Mouse (Mus musculus) gastrocnemius, adult 18-20 months (tissue): Measurements from ENCODE around the gene Zfp219. TPM values are rescaled to one million over a fixed set of nuclear protein-coding genes. Genes with fewer than 3 reads are reported as not detected.

Experiments
- total RNA-seq, 2 experiments: library from RNA; stranded (reverse); gene quantifications; 2 replicates each; pipeline ENCODE4 v1.2.3; 2021

Zfp219 gene
- total RNA-seq, 2 experiments from 2014 or later: 11.1 to 14.4 TPM

Other genes starting within 250 kb of the Zfp219 start
- not detected for gene Ang4, start 247.1 kb downstream of the Zfp219 start, total RNA-seq
- gene AY358078, start 220.7 kb downstream of the Zfp219 start, total RNA-seq: not detected
- gene Ear6, start 167.0 kb downstream of the Zfp219 start, total RNA-seq: not detected
- 10 to 100 TPM; 12.2 to 19.5 TPM for gene Mettl17, start 135.9 kb downstream of the Zfp219 start, total RNA-seq
- gene Slc39a2, start 127.8 kb downstream of the Zfp219 start, total RNA-seq: under 1 TPM; 0.33 to 0.57 TPM
- 1,000 to 10,000 TPM; 1,941 to 1,973 TPM for gene Ndrg2, start 106.6 kb downstream of the Zfp219 start, total RNA-seq
- 1 to 10 TPM; 2.2 to 2.7 TPM for gene Tppp2, start 102.3 kb downstream of the Zfp219 start, total RNA-seq
- gene Rnase13, start 98.0 kb downstream of the Zfp219 start, total RNA-seq: not detected
- gene Arhgef40, start 36.0 kb downstream of the Zfp219 start, total RNA-seq: 10 to 100 TPM in 1 of 2 experiments, 1 to 10 TPM in 1; 7.8 to 13.7 TPM
- gene Tmem253, start 5.1 kb downstream of the Zfp219 start, total RNA-seq: 1 to 10 TPM in 1 of 2 experiments, under 1 TPM in 1; 0.84 to 1.2 TPM
- gene Olfr221, start 21.7 kb upstream of the Zfp219 start, total RNA-seq: not detected
- 10 to 100 TPM; 71.5 to 86.7 TPM for gene Hnrnpc, start 83.3 kb upstream of the Zfp219 start, total RNA-seq
- under 1 TPM in 1 of 2 experiments, not detected in 1; 0.09 TPM for gene Rpgrip1, start 90.0 kb upstream of the Zfp219 start, total RNA-seq
- gene Supt16, start 176.7 kb upstream of the Zfp219 start, total RNA-seq: 10 to 100 TPM; 13.0 to 14.2 TPM
- gene Chd8, start 237.0 kb upstream of the Zfp219 start, total RNA-seq: 10 to 100 TPM; 26.9 to 29.6 TPM